Mouse (Mus musculus) macrophage (primary cell): Measurements from ENCODE around the gene Vim. TPM values are rescaled to one million over a fixed set of nuclear protein-coding genes. Genes with fewer than 3 reads are reported as not detected.
A peak's percentile ranks its signal among the peaks of the same experiment; 100 is the strongest.

Experiments
- H3K27ac ChIP-seq: fragments of 350-480 bp; formaldehyde crosslinking; 2 replicates; pipeline ENCODE4 v1.9.0; 2021
- H3K36me3 ChIP-seq: fragments of 350-480 bp; formaldehyde crosslinking; 2 replicates; pipeline ENCODE4 v1.9.0; 2021; ENCODE audit errors: inconsistent target
- H3K4me3 ChIP-seq: fragments of 350-480 bp; formaldehyde crosslinking; 2 replicates; pipeline ENCODE4 v1.9.0; 2021; ENCODE audit errors: inconsistent target
- H3K79me2 ChIP-seq: fragments of 350-480 bp; formaldehyde crosslinking; 2 replicates; pipeline ENCODE4 v1.9.0; 2021; ENCODE audit errors: inconsistent target
- WGBS: methylation state at CpG from one replicate; pipeline ENCODE4 v1.1.7; 2026; ENCODE audit warnings: inconsistent platforms; ENCODE audit not compliant: missing documents; 5-methylcytosine and 5-hydroxymethylcytosine counted together
- polyA plus RNA-seq: library from polyadenylated mRNA; stranded (reverse); fragments of 250-400 nt; gene quantifications from 3 replicates; pipeline ENCODE4 v1.2.4, GENCODE M21; 2018; ENCODE audit warnings: inconsistent platforms

The Vim gene
- polyA plus RNA-seq, 1 experiment from 2014 or later: 1,050 TPM

- no peaks in the 10 kb centered on the region for H3K36me3 ChIP-seq
- H3K79me2 ChIP-seq: no peaks in the 10 kb centered on the region
- 89% methylated on average over 2 of the region's 2 CpGs for WGBS
- H3K4me3 ChIP-seq: no peak overlapping the region
- no peak overlapping the region for H3K27ac ChIP-seq
These were observed 19.8 kb upstream of the Vim start for GRCm38 (mm10) chr2:13553966-13554365.

GRCm38 (mm10) chr2:13556239-13556638, 17.5 kb upstream of the Vim start:
- Histone ChIP-seq H3K27ac (peak overlapping the region; percentile 91), H3K4me3 (no peak overlapping the region), H3K36me3 (no peaks in the 10 kb centered on the region), H3K79me2 (no peaks in the 10 kb centered on the region)

- no peaks in the 10 kb centered on the region for H3K79me2 ChIP-seq
- peak overlapping the region; percentile 91 for H3K27ac ChIP-seq
- peak overlapping the region; percentile 1; the same call in 1 of the 2 replicates for H3K4me3 ChIP-seq
- no peaks in the 10 kb centered on the region for H3K36me3 ChIP-seq
- WGBS: 36% methylated on average over 9 of the region's 9 CpGs
These were observed 16.3 kb upstream of the Vim start for GRCm38 (mm10) chr2:13557145-13558030.

GRCm38 (mm10) chr2:13558607-13559262, 15.0 kb upstream of the Vim start:
- H3K27ac ChIP-seq: peak overlapping the region; percentile 91
- H3K4me3 ChIP-seq: no peak overlapping the region
- no peaks in the 10 kb centered on the region for H3K79me2 ChIP-seq
- no peaks in the 10 kb centered on the region for H3K36me3 ChIP-seq
- WGBS: 15% methylated on average over 5 of the region's 5 CpGs

- 53% methylated on average over 5 of the region's 5 CpGs for WGBS
- H3K79me2 ChIP-seq: no peaks in the 10 kb centered on the region
- H3K27ac ChIP-seq: peak overlapping the region; percentile 91
- H3K36me3 ChIP-seq: no peaks in the 10 kb centered on the region
- H3K4me3 ChIP-seq: no peak overlapping the region
These were observed 14.4 kb upstream of the Vim start for GRCm38 (mm10) chr2:13559303-13559702.

GRCm38 (mm10) chr2:13559729-13560128, 14.0 kb upstream of the Vim start:
- no peaks in the 10 kb centered on the region for H3K79me2 ChIP-seq
- H3K4me3 ChIP-seq: no peak overlapping the region
- no peaks in the 10 kb centered on the region for H3K36me3 ChIP-seq
- peak overlapping the region; percentile 91 for H3K27ac ChIP-seq
- WGBS: 66% methylated on average over 5 of the region's 5 CpGs

GRCm38 (mm10) chr2:13560396-13560795, 13.3 kb upstream of the Vim start:
- H3K4me3 ChIP-seq: no peak overlapping the region
- H3K27ac ChIP-seq: no peak overlapping the region
- no peaks in the 10 kb centered on the region for H3K79me2 ChIP-seq
- no peaks in the 10 kb centered on the region for H3K36me3 ChIP-seq
- WGBS: 90% methylated on average over 2 of the region's 2 CpGs

- H3K79me2 ChIP-seq: peaks cover 11% of the 10 kb centered on the region
- WGBS: 66% methylated on average over 2 of the region's 2 CpGs
- no peak overlapping the region for H3K4me3 ChIP-seq
- H3K36me3 ChIP-seq: no peaks in the 10 kb centered on the region
- H3K27ac ChIP-seq: no peak overlapping the region
These were observed 3.6 kb upstream of the Vim start for GRCm38 (mm10) chr2:13570122-13570521.

GRCm38 (mm10) chr2:13572101-13572553, 1.6 kb upstream of the Vim start:
- peaks cover 32% of the 10 kb centered on the region for H3K79me2 ChIP-seq
- H3K36me3 ChIP-seq: peaks cover 8% of the 10 kb centered on the region
- H3K4me3 ChIP-seq: peak overlapping the region; percentile 83
- peak overlapping the region; percentile 98 for H3K27ac ChIP-seq
- 41% methylated on average over 4 of the region's 4 CpGs for WGBS

GRCm38 (mm10) chr2:13572647-13573407, 900 bp upstream of the Vim start:
- peaks cover 11% of the 10 kb centered on the region for H3K36me3 ChIP-seq
- H3K27ac ChIP-seq: peak overlapping the region; percentile 98
- under 1% methylated on average over 11 of the region's 12 CpGs for WGBS
- H3K4me3 ChIP-seq: peak overlapping the region; percentile 83
- peaks cover 39% of the 10 kb centered on the region for H3K79me2 ChIP-seq

- Histone ChIP-seq H3K36me3 (peaks cover 22% of the 10 kb centered on the region), H3K79me2 (peaks cover 50% of the 10 kb centered on the region), H3K27ac (peak overlapping the region; percentile 98), H3K4me3 (peak overlapping the region; percentile 83)
- WGBS: 1% methylated on average over 45 of the region's 46 CpGs
These were observed 506 bp downstream of the Vim start for GRCm38 (mm10) chr2:13574066-13574800.

- Histone ChIP-seq H3K79me2 (peaks cover 50% of the 10 kb centered on the region), H3K4me3 (peak overlapping the region; percentile 83), H3K36me3 (peaks cover 27% of the 10 kb centered on the region), H3K27ac (peak overlapping the region; percentile 98)
- WGBS: 2% methylated on average over 19 of the region's 21 CpGs
These were observed 1.0 kb downstream of the Vim start for GRCm38 (mm10) chr2:13574801-13575150.

GRCm38 (mm10) chr2:13575287-13575801, 1.6 kb downstream of the Vim start:
- peak overlapping the region; percentile 83 for H3K4me3 ChIP-seq
- WGBS: 2% methylated on average over 13 of the region's 13 CpGs
- peaks cover 50% of the 10 kb centered on the region for H3K79me2 ChIP-seq
- peaks cover 33% of the 10 kb centered on the region for H3K36me3 ChIP-seq
- H3K27ac ChIP-seq: peak overlapping the region; percentile 98

- Histone ChIP-seq H3K4me3 (peak overlapping the region; percentile 83), H3K36me3 (peaks cover 37% of the 10 kb centered on the region), H3K79me2 (peaks cover 50% of the 10 kb centered on the region), H3K27ac (peak overlapping the region; percentile 98)
- WGBS: 7% methylated on average over 6 of the region's 6 CpGs
These were observed 2.2 kb downstream of the Vim start for GRCm38 (mm10) chr2:13575926-13576325.
